Comparison of ENCODE assay signal across 8 mouse cellular contexts in the genomic region with DNA sequence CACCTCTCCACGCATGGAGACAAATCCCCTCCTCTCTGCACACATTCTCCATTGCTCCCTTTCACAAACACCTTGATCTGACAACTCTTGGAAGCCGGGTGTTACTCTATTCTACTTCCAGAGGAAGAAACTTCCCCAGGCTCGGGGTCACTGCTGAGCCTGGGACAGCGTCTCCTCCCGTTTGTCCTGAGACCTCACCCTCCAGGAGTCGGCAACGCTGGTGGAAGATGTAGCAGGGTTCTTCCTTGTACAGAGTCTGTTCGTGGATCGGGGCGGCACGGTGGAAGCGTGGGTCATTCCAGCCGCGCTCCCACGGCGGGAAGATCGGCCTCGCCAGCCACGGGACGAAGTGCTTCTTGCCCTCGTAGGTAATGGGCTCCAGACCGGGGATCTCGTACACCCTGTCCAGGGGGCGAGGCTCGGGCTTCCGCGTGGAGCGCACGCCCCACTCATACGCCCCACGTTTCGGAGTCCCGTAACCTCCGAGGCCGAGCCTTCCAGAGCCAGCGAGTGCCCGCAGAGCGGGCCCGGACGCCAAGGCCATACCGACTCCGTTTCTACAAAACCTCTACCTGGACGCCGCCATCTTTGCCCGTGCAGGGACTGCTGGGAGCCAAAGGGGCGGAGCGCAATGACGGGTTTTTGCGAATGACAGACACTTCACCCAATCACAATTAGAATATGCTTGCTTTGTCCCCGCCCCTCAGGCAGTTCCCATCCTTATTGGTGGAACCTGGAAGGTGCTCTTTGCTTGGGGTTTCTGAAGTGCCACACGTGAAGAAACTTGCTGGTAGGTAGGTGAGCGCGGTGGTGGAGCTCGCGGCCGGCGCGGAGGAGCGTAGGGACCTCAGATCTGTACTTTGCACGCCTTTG. TPM values are rescaled to one million over a fixed set of nuclear protein-coding genes. Genes with fewer than 3 reads are reported as not detected.
DNase-seq lines count a peak whose midpoint lies in the region; ATAC-seq lines count a peak whose summit lies in the region.

Gene Mrpl37, minus strand, starts transcription at position 617 of the 873 bp plus-strand sequence.
Gene Cyb5rl, plus strand, starts transcription at position 737 of the 873 bp plus-strand sequence.

- no peaks in the 10 kb centered on the region for H3K9me3 ChIP-seq in hindbrain, embryonic 11.5 days (ENCODE audit: control insufficient read depth, low read length)

- H3K4me3 ChIP-seq in hindbrain, embryonic 11.5 days (ENCODE audit: low read depth, low read length) = peak within 1 kb of the TSS; percentile 91

- H3K4me1 ChIP-seq in hindbrain, embryonic 11.5 days (replicated peaks; ENCODE audit: control insufficient read depth, insufficient read depth, low read length) = peaks cover 6% of the 10 kb centered on the region

- peak within 1 kb of the TSS; percentile 89 for H3K9ac ChIP-seq in hindbrain, embryonic 11.5 days (ENCODE audit: low read depth, low read length)

- peaks cover 5% of the 10 kb centered on the region; the same call in 1 of the 2 replicates for H3K36me3 ChIP-seq in hindbrain, embryonic 11.5 days (ENCODE audit: control insufficient read depth, insufficient read depth, low read length)

- DNase-seq in Muller cell, postnatal 12 days (ENCODE audit: inconsistent ontology term) = peak; percentile 92
- DNase-seq in cerebellum, adult 9-11 months = peak; percentile 97
- peak; percentile 95 to 99 for DNase-seq in frontal cortex, adult 2 months (ENCODE audit: extremely low spot score in 1 of 2, low spot score in 1 of 2)
- peak; percentile 97 for DNase-seq in hindbrain, embryonic 11.5 days (ENCODE audit: low spot score)
- DNase-seq in layer of hippocampus, postnatal 10 days (ENCODE audit: low spot score in 2 of 2) = peak; percentile 97 to 98
- DNase-seq in lung, postnatal 10 days = peak; percentile 98
- peak; percentile 92 for DNase-seq in ovary, postnatal 36 days (ENCODE audit: low spot score)
- DNase-seq in thymus, postnatal 25 days = peak; percentile 98

- WGBS in hindbrain, embryonic 11.5 days = 2% methylated on average over 60 of the region's 60 CpGs

- H3K27me3 ChIP-seq in hindbrain, embryonic 11.5 days (ENCODE audit: control insufficient read depth, insufficient read depth, low read length) = no peaks in the 10 kb centered on the region

- peak within 1 kb of the TSS; percentile 93 for H3K4me2 ChIP-seq in hindbrain, embryonic 11.5 days (replicated peaks; ENCODE audit: low read depth, low read length)

- H3K27ac ChIP-seq in hindbrain, embryonic 11.5 days (ENCODE audit: low read depth, low read length) = peak within 1 kb of the TSS; percentile 24; the same call in 1 of the 2 replicates

- peak; percentile 99 for ATAC-seq in hindbrain, embryonic 11.5 days (ENCODE audit: low FRiP score)

RNA-seq across cellular contexts. Expression of gene Mrpl37, which starts in this region (rescaled TPM):
- 72.7 and 76.4 TPM in 2 replicates for polyA plus RNA-seq in frontal cortex, adult 2 months (2012; rRNA removed)
- polyA plus RNA-seq in hindbrain, embryonic 11.5 days (2014; fragmentation: Nextera tagmentation; extraction: Ambion mirVana) = 107 and 113 TPM in 2 replicates
- total RNA-seq in layer of hippocampus, postnatal 10 days (2021) = 10 to 100 TPM; 63.5 to 74.0 TPM

RNA-seq across cellular contexts. Expression of gene Cyb5rl, which starts in this region (rescaled TPM):
- polyA plus RNA-seq in frontal cortex, adult 2 months (2012; rRNA removed) = 5.0 and 7.8 TPM in 2 replicates
- polyA plus RNA-seq in hindbrain, embryonic 11.5 days (2014; fragmentation: Nextera tagmentation; extraction: Ambion mirVana) = 2.3 and 5.5 TPM in 2 replicates
- total RNA-seq in layer of hippocampus, postnatal 10 days (2021) = 10 to 100 TPM in 1 of 2 experiments, 1 to 10 TPM in 1; 9.6 to 10.5 TPM

Comparison
In these comparisons a context has a peak if more than half of its experiments do, and no peak if none do; other contexts are left out.
1. Peak in every context shown above with its lines: DNase-seq, ATAC-seq, H3K4me3 ChIP-seq and H3K27ac ChIP-seq.